In genomic region chr8:64847241-64847640, GRCm38 (mm10) we compare ENCODE assay signal across 15 mouse cellular contexts. TPM values are rescaled to one million over a fixed set of nuclear protein-coding genes. Genes with fewer than 3 reads are reported as not detected.
DNase-seq lines count a peak whose midpoint lies in the region; ATAC-seq and TF ChIP-seq lines count a peak whose summit lies in the region.
"Had no signal": no experiment of that assay in that cellular context is flagged by ENCODE, and none has a peak within 500 bp of the region (broad histone marks: within the 10 kb centered on the region; RNA-seq: fewer than 3 reads in every experiment).

No protein-coding gene starts in this region.

- peak; percentile 58 for ATAC-seq in granulocyte monocyte progenitor cell, adult 5-6 weeks (replicated peaks; ENCODE audit: poor library complexity, severe bottlenecking)
- no peak for ATAC-seq in midbrain, embryonic 16.5 days
- ATAC-seq: activated CD4-positive, CD25-positive, alpha-beta regulatory T cell, adult 4 months had no signal

- DNase-seq in left cerebral cortex, adult 2 months (ENCODE audit: extremely low spot score in 1 of 2, low spot score in 2 of 2): no peak
- DNase-seq in left cerebral cortex, adult 9 months (ENCODE audit: low spot score in 2 of 2): no peak
- peak; percentile 68 for DNase-seq in brain, adult 2 months (ENCODE audit: low read depth, low spot score)
- no peak for DNase-seq in Muller cell, postnatal 12 days (ENCODE audit: inconsistent ontology term)
- DNase-seq in gastrocnemius, adult 2 months: no peak
- DNase-seq in thymus, adult 18-20 months: no peak
- DNase-seq: cerebellum, postnatal 25 days; heart, postnatal 4 days; kidney, postnatal 14 days; lung, adult 2 months; thymus, postnatal 4 days had no signal

- H3K9me3 ChIP-seq in midbrain, embryonic 16.5 days (replicated peaks; ENCODE audit: control insufficient read depth, low read length, poor library complexity, severe bottlenecking): no peaks in the 10 kb centered on the region

- H3K27ac ChIP-seq in left cerebral cortex, adult 2 months: peak overlapping the region; percentile 93
- no peak overlapping the region for H3K27ac ChIP-seq in midbrain, embryonic 16.5 days (ENCODE audit: low read length)
- H3K27ac ChIP-seq in gastrocnemius, adult 2 months: no peak overlapping the region

- peak overlapping the region; percentile 59 for H3K4me2 ChIP-seq in midbrain, embryonic 16.5 days (ENCODE audit: low read length)

- peaks cover 24% of the 10 kb centered on the region for H3K4me1 ChIP-seq in midbrain, embryonic 16.5 days (ENCODE audit: control insufficient read depth, insufficient read depth, low read length)

- TF ChIP-seq CTCF in left cerebral cortex, adult 2 months (IDR thresholded peaks at IDR 0.05): no peak
- TF ChIP-seq CTCF in gastrocnemius, adult 2 months (IDR thresholded peaks at IDR 0.05): no peak

- no peaks in the 10 kb centered on the region for H3K27me3 ChIP-seq in midbrain, embryonic 16.5 days (ENCODE audit: control insufficient read depth, insufficient read depth, low read depth, low read length)

- WGBS in midbrain, embryonic 16.5 days: 53% methylated on average over 2 of the region's 2 CpGs

- no peak overlapping the region; the same call in 1 of the 2 replicates for H3K9ac ChIP-seq in midbrain, embryonic 16.5 days (ENCODE audit: low read depth, low read length)

- H3K36me3 ChIP-seq in midbrain, embryonic 16.5 days (ENCODE audit: control insufficient read depth, insufficient read depth, low read length): no peaks in the 10 kb centered on the region

- intact Hi-C loops in left cerebral cortex, adult 2 months (cut with DNase I): loop anchor here (5.0 to 10.0 kb wide), 3 partner anchors 70 to 222 kb away; no protein-coding TSS in a partner anchor
- intact Hi-C loops in gastrocnemius, adult 2 months (cut with DNase I): loop anchor here (5.0 kb wide), 1 partner anchor 95 kb away; no protein-coding TSS in a partner anchor

- H3K4me3 ChIP-seq in left cerebral cortex, adult 2 months: peak overlapping the region; percentile 80
- H3K4me3 ChIP-seq in midbrain, embryonic 16.5 days (ENCODE audit: low read depth, low read length): peak overlapping the region; percentile 88
- no peak overlapping the region for H3K4me3 ChIP-seq in gastrocnemius, adult 2 months
- H3K4me3 ChIP-seq: erythroblast, embryonic 14.5 days had no signal

RNA-seq across cellular contexts. Expression of gene Klhl2, which starts 2.6 kb away (rescaled TPM):
- 100 to 1,000 TPM; 158 to 173 TPM for total RNA-seq in left cerebral cortex, adult 2 months (2021)
- total RNA-seq in granulocyte monocyte progenitor cell, adult 5-6 weeks (2014; fragmentation: Nextera tagmentation): 7.2 and 14.7 TPM in 2 replicates
- 15.5 and 16.0 TPM in 2 replicates for total RNA-seq in granulocyte monocyte progenitor cell, adult 5-6 weeks (2017)
- polyA plus RNA-seq in midbrain, embryonic 16.5 days (2015; fragmentation: Nextera tagmentation; extraction: Ambion mirVana): 25.3 and 30.9 TPM in 2 replicates
- total RNA-seq in gastrocnemius, adult 2 months (2021): 1 to 10 TPM; 7.9 to 8.7 TPM

Comparison
In these comparisons a context has a peak if more than half of its experiments do, and no peak if none do; other contexts are left out.
1. RNA of gene Klhl2, which starts 2.6 kb away (total RNA-seq): 158 to 173 TPM in left cerebral cortex, adult 2 months; 7.2 to 16.0 TPM in granulocyte monocyte progenitor cell, adult 5-6 weeks and 7.9 to 8.7 TPM in gastrocnemius, adult 2 months; every median in the first group is over 4 times any median in the second.